Mouse (Mus musculus) embryonic facial prominence, embryonic 12.5 days (tissue): Measurements from ENCODE around the gene Lekr1. TPM values are rescaled to one million over a fixed set of nuclear protein-coding genes. Genes with fewer than 3 reads are reported as not detected.

ENCODE experiments used
- ATAC-seq: fragments of 200-750 bp; cut with Nextera tagmentation; 2 replicates; pipeline ENCODE4 v1.8.0; 2017; ENCODE audit not compliant: insufficient number of reproducible peaks, insufficient read depth, low FRiP score, low TSS enrichment
- H3K27ac ChIP-seq: fragments of 300-500 bp; sonication (generic); 2 replicates; pipeline ENCODE4 v1.5.1; 2016; ENCODE audit warnings: mild to moderate bottlenecking
- H3K27me3 ChIP-seq: fragments of 300-500 bp; sonication (generic); 2 replicates; pipeline ENCODE4 v1.6.1; 2016; ENCODE audit warnings: mild to moderate bottlenecking, moderate library complexity
- H3K36me3 ChIP-seq: fragments of 300-500 bp; sonication (generic); 2 replicates; pipeline ENCODE4 v1.6.1; 2016; ENCODE audit warnings: mild to moderate bottlenecking
- H3K4me1 ChIP-seq: fragments of 300-500 bp; sonication (generic); 2 replicates; pipeline ENCODE4 v1.6.1; 2016
- H3K4me2 ChIP-seq: fragments of 300-500 bp; sonication (generic); replicated peaks from 2 replicates; pipeline ENCODE4 v1.6.1; 2016; ENCODE audit warnings: mild to moderate bottlenecking, moderate library complexity
- H3K4me3 ChIP-seq: fragments of 300-500 bp; sonication (generic); 2 replicates; pipeline ENCODE4 v1.5.1; 2016; ENCODE audit warnings: mild to moderate bottlenecking
- H3K9ac ChIP-seq: fragments of 300-500 bp; sonication (generic); 2 replicates; pipeline ENCODE4 v1.6.1; 2016; ENCODE audit warnings: mild to moderate bottlenecking, moderate library complexity
- H3K9me3 ChIP-seq: fragments of 300-500 bp; sonication (generic); 2 replicates; pipeline ENCODE4 v1.6.1; 2016; ENCODE audit warnings: mild to moderate bottlenecking, moderate library complexity
- WGBS: fragments of 180-500 bp; shearing (Covaris S2); methylation state at CpG from one replicate; pipeline ENCODE4 v1.1.7; 2016; 5-methylcytosine and 5-hydroxymethylcytosine counted together
- polyA plus RNA-seq: library from polyadenylated mRNA; unstranded; fragments of >200 nt; fragmentation: Nextera tagmentation; extraction: Ambion mirVana; gene quantifications from 2 replicates; pipeline ENCODE4 v1.2.1, GENCODE M21; 2016

Lekr1 gene
- polyA plus RNA-seq, 1 experiment from 2014 or later = 9.6 TPM

GRCm38 (mm10) chr3:65637313-65637712 lies 28.7 kb upstream of the Lekr1 start:
- Histone ChIP-seq H3K27ac (no peak overlapping the region), H3K27me3 (no peaks in the 10 kb centered on the region), H3K9ac (no peak overlapping the region), H3K4me3 (no peak overlapping the region), H3K36me3 (no peaks in the 10 kb centered on the region), H3K9me3 (no peaks in the 10 kb centered on the region), H3K4me2 (no peak overlapping the region), H3K4me1 (no peaks in the 10 kb centered on the region)
- ATAC-seq = no peak
- WGBS = 63% methylated on average over 7 of the region's 7 CpGs

- no peak for ATAC-seq
- Histone ChIP-seq H3K27me3 (no peaks in the 10 kb centered on the region), H3K27ac (no peak overlapping the region; the same call in 1 of the 2 replicates), H3K4me2 (no peak overlapping the region), H3K36me3 (no peaks in the 10 kb centered on the region), H3K9ac (no peak overlapping the region), H3K4me3 (no peak overlapping the region), H3K9me3 (no peaks in the 10 kb centered on the region), H3K4me1 (no peaks in the 10 kb centered on the region)
- 82% methylated on average over 11 of the region's 11 CpGs for WGBS
These were observed 27.1 kb upstream of the Lekr1 start for GRCm38 (mm10) chr3:65638896-65639295.

DNA sequence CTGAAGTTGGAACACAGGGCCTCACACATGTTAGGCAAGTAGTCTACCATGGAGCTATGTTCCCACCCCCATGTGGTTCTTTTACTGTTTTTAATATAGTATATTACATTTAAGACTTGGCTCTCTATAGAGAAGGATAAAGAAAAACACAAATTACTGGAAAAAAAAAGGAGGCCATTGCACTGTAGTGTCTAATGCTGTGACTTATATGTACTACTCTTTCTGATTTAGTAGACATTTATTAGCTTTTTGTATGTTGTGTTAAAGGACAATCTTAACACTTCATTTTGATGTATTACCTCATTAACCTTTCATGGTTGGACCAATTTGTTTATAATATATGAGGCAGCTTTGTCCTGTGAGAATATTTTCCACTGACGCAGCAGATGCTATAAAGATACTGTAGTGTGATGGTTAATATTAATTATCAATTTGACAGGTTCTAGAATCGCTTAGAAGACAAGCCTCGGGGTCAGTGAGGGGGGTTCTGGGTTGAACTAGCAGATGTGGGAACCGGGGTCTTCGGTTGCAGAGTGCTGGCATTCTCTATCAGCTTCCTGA lies 26.5 kb upstream of the Lekr1 start:
- no peak overlapping the region for H3K4me3 ChIP-seq
- 88% methylated on average over 5 of the region's 5 CpGs for WGBS

DNA sequence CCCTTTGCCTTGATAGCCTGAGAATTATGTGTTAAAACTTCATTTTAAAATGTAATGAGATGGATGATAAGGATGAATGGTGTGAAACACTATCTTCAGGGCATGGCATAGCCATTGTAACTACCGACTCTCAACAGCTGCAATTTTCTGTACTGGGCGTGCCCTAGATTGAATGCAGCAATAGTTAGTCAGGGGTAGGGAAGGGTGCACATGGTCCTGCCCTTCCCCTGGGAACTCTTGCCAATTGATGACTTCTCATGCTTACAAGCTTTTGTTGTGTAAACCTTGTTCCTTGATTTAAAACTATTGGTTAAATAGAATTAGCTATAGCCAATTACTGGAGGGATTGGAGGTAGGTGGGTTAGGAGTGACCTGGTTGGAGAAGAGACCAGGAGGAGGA lies 23.1 kb upstream of the Lekr1 start:
- Histone ChIP-seq H3K9ac (no peak overlapping the region), H3K9me3 (no peaks in the 10 kb centered on the region), H3K27me3 (no peaks in the 10 kb centered on the region), H3K4me3 (no peak overlapping the region), H3K36me3 (no peaks in the 10 kb centered on the region), H3K27ac (no peak overlapping the region), H3K4me2 (no peak overlapping the region), H3K4me1 (no peaks in the 10 kb centered on the region)
- WGBS = 82% methylated on average over 2 of the region's 2 CpGs
- no peak for ATAC-seq

More for the DNA sequence above, 26.5 kb upstream of the Lekr1 start:
- Histone ChIP-seq H3K4me2 (no peak overlapping the region), H3K27me3 (no peaks in the 10 kb centered on the region), H3K9ac (no peak overlapping the region), H3K27ac (no peak overlapping the region), H3K36me3 (no peaks in the 10 kb centered on the region), H3K4me1 (no peaks in the 10 kb centered on the region), H3K9me3 (no peaks in the 10 kb centered on the region)
- no peak for ATAC-seq

DNA sequence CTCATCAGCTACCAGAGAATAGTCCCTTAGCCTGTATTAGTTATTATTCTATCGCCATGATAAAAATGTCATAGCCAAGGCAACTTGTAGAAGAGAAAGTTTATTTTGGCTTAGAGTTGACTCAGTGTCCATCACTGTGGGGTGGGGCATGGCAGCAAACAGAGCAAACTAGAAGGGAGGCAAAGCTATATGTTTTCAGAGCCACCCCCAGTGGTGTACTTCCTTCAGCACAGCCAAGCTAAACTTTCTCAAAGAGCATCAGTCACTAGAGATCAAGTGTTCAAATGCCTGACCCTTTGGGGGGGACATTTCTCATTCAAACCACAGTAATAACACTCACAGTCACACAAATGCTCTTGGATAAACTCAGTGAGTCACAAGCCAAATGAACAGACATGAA lies 22.4 kb upstream of the Lekr1 start:
- Histone ChIP-seq H3K4me1 (no peaks in the 10 kb centered on the region), H3K4me2 (no peak overlapping the region), H3K27me3 (no peaks in the 10 kb centered on the region), H3K36me3 (no peaks in the 10 kb centered on the region), H3K4me3 (no peak overlapping the region), H3K9me3 (no peaks in the 10 kb centered on the region), H3K9ac (no peak overlapping the region), H3K27ac (no peak overlapping the region)
- 100% methylated on average over 1 of the region's 1 CpGs for WGBS
- no peak for ATAC-seq

- H3K4me2 ChIP-seq = no peak overlapping the region
- ATAC-seq = no peak
- H3K9ac ChIP-seq = no peak overlapping the region
- H3K27me3 ChIP-seq = no peaks in the 10 kb centered on the region
- no peak overlapping the region for H3K4me3 ChIP-seq
- H3K9me3 ChIP-seq = no peaks in the 10 kb centered on the region
- no peaks in the 10 kb centered on the region for H3K36me3 ChIP-seq
- no peak overlapping the region for H3K27ac ChIP-seq
- no peaks in the 10 kb centered on the region for H3K4me1 ChIP-seq
- 51% methylated on average over 8 of the region's 8 CpGs for WGBS
These were observed 18.4 kb upstream of the Lekr1 start for GRCm38 (mm10) chr3:65647592-65647991.

DNA sequence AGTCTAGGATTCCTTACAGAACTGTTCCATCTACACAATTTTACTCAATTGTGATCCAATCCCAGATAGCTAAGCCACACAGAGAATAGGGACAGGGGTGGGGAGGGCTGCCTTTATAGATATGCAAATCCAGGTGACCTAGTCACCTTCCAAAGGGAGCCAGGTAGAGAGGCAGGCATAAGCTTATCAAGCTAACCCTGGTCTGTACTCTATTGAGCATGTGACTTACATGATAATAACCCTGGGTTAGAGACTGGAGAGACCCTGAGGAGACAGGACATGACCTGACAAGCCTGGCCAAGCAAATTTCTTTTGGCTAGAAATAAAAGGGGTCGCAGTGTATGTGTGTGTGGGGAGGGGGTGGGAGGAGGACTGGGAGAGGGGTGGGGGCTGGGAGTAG lies 17.1 kb upstream of the Lekr1 start:
- WGBS = 8% methylated on average over 1 of the region's 1 CpGs
- Histone ChIP-seq H3K36me3 (no peaks in the 10 kb centered on the region), H3K27ac (no peak overlapping the region), H3K4me3 (no peak overlapping the region), H3K9me3 (no peaks in the 10 kb centered on the region), H3K27me3 (no peaks in the 10 kb centered on the region), H3K4me1 (no peaks in the 10 kb centered on the region), H3K9ac (no peak overlapping the region), H3K4me2 (no peak overlapping the region)
- ATAC-seq = no peak

GRCm38 (mm10) chr3:65650156-65650815 lies 15.7 kb upstream of the Lekr1 start:
- no peak for ATAC-seq
- 57% methylated on average over 7 of the region's 7 CpGs for WGBS
- H3K27ac ChIP-seq = no peak overlapping the region

DNA sequence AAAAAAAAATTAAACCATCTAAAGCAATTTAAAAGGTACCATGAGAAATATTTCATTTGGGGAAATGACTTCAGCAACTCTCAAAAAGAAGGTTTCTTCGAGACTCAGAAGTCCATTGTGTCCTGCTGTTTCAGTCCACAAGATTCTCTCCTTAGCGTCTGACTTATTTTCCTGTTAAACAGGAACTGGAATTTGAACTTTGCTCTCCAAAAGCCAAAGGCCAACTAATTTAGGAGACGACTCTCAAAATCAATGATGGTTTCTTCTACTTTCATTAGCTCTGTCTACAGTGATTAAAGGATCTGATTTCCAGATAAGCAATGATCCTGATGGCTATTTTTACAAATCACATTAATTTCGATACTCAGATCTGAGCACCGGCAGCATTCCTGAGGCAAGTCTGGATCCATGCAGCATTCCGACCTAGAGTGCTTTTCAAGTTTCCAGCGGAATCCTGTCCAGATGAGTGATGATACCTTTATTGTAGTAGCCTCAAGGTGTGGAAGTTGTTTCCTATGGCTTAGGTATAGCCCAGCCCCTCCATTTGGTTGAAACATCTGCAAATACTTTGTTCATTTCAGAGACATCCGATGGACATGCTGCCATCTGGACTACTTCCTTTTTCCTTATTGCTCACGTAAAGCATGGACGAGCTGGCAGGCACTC lies 11.4 kb upstream of the Lekr1 start:
- no peaks in the 10 kb centered on the region for H3K36me3 ChIP-seq
- H3K27ac ChIP-seq = no peak overlapping the region
- peaks cover 8% of the 10 kb centered on the region for H3K27me3 ChIP-seq
- no peak for ATAC-seq
- no peak overlapping the region for H3K4me2 ChIP-seq
- H3K9me3 ChIP-seq = no peaks in the 10 kb centered on the region
- no peak overlapping the region for H3K4me3 ChIP-seq
- no peak overlapping the region for H3K9ac ChIP-seq
- no peaks in the 10 kb centered on the region for H3K4me1 ChIP-seq
- WGBS = 15% methylated on average over 10 of the region's 10 CpGs

More at GRCm38 (mm10) chr3:65650156-65650815, 15.7 kb upstream of the Lekr1 start:
- Histone ChIP-seq H3K27me3 (no peaks in the 10 kb centered on the region), H3K4me1 (no peaks in the 10 kb centered on the region), H3K9me3 (no peaks in the 10 kb centered on the region), H3K9ac (no peak overlapping the region), H3K4me2 (no peak overlapping the region), H3K4me3 (no peak overlapping the region), H3K36me3 (no peaks in the 10 kb centered on the region)

DNA sequence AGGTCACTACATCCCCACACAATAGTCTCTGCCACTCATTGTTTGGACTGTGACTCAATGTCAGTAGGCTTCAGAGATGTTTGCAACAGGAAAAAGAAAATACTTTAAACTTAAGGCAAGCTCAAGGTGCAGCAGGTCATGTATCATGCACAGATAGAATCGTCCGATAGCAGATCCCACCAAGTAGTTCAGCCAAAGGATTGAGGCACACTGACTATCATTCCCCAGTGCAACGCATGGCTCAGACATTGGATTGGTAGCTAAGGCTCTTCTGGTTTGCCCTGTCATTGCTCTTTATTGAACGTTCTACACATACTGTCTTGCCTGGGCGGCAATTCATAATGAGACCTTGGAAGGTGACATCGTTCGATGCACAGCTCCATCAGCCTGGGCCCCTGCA lies 9.6 kb upstream of the Lekr1 start:
- H3K4me2 ChIP-seq = no peak overlapping the region

DNA sequence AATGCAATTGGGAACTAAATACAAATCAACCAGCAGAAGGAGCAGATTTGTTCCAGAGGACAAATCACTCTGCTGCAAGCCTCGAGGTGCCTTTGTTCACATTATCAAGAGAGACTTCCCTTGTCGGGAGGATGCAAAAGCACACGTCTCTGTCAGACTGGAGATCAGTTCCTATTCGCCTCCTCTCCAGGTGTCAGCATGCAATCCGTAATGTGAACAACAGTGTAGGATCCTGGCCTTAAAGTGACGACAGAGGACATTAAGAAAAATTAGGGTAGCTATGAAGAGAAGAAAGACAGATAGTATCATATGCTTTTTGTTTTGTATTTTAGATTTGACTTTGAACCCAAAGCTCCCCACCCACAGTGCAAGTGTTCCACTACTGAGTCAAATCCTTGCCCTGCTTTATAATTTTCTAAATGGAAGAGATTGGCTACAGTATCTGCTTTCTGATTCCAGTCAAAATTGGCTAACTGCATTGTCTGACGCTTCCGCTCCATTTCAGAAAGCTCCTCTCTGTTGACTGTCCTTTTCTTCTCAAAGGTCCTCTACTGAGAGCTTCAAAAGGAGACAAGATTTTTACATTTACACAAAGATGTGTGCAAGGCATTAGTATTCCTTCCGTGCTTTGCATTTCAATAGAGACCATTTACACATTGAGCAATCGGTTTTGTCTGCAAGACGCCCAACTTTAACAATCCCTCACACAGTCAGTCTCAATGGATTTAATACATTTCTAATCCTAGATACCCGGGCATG lies 8.9 kb upstream of the Lekr1 start:
- Histone ChIP-seq H3K4me3 (no peak overlapping the region), H3K27me3 (peaks cover 8% of the 10 kb centered on the region), H3K4me2 (no peak overlapping the region), H3K36me3 (no peaks in the 10 kb centered on the region), H3K4me1 (no peaks in the 10 kb centered on the region), H3K27ac (no peak overlapping the region), H3K9me3 (no peaks in the 10 kb centered on the region), H3K9ac (no peak overlapping the region)
- ATAC-seq = no peak
- 31% methylated on average over 12 of the region's 12 CpGs for WGBS

More for the DNA sequence above, 9.6 kb upstream of the Lekr1 start:
- WGBS = 69% methylated on average over 7 of the region's 7 CpGs
- Histone ChIP-seq H3K4me3 (no peak overlapping the region), H3K27me3 (peaks cover 8% of the 10 kb centered on the region), H3K9me3 (no peaks in the 10 kb centered on the region), H3K4me1 (no peaks in the 10 kb centered on the region), H3K27ac (no peak overlapping the region), H3K36me3 (no peaks in the 10 kb centered on the region), H3K9ac (no peak overlapping the region)
- no peak for ATAC-seq
